Mouse (Mus musculus): ENCODE data around the gene Slc9a3r1.

Gene Slc9a3r1

DNA sequence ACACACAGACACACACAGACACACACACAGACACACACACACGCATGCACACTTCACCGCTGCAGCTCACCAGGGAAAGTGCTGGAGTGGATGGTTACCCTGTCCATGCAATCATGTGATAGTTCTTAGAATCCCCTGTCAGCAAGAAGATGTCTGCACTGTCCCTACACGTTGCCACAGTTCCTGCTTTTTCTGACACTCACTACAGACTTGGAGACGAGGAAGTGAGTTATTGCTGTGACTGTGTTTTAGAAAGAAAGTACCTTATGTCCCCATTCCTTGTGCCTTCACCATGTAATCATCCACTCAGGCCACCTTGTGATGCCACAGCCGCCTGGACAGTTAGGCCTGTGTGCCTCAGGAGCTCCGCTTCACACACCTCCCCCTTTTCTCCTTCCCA is 26.2 kb downstream of the Slc9a3r1 start:
- no peak for DNase-seq (ENCODE audit: low read depth, low spot score)

DNA sequence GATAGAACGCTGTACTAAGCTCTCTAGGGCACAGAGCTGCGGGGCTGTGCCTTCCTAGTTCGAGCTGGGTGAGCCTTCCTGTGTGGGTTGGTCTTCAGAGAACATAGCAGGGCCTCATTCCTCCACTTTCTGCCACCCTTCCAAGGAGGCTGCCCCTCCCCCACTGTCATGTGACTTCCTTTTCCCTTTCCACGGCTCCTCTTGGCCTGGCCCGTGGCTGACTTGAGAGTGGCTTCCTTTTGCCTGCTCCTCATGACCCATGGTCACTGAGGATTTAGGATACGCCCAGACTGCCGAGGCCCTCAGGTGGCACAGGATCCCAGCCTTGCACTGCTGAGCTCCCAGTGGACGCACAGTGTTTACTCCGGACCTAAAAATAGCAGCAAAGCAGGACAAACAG is 29.0 kb downstream of the Slc9a3r1 start:
- DNase-seq (ENCODE audit: low read depth, low spot score), result no peak

DNA sequence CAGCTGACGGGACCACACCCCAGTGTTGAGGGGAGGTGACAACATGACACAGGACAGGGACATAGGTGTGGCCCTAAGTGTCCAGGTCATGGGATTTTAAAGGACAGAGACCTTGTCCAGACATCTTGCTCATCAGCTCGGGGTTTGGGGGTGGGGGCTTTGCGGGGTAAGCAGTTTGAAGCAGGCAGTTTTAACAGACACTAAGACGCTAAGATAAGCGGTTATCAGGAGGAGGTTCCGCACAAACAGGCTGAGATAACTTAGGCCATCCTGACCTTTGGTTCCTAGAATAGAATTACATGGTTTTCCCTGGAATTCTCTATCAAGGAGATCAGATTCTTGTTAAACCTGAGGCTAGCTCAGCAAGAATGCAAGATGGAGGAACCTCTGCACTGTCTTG is 31.6 kb downstream of the Slc9a3r1 start:
- DNase-seq (ENCODE audit: low read depth, low spot score), result no peak

DNA sequence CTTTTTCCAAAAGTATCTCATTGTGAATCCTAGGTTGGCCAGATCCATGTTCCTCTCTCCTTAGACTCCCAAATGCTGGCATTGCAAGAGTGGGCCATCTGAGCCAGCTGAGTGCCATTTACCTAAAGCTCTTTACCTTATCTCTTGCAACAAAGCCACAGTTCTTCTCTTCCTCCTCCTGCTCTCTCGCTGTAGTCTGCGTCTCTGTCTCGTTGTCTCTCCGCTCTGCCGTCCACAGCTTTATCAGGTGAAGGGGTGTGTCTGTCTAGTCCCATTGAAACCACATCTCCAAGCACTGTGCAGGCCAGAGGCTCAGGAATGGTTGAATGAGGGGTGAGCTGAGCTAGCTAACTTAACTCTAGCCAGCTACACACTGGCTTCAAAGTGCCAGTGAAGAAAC is 32.8 kb downstream of the Slc9a3r1 start:
- no peak for DNase-seq (ENCODE audit: low read depth, low spot score)

DNA sequence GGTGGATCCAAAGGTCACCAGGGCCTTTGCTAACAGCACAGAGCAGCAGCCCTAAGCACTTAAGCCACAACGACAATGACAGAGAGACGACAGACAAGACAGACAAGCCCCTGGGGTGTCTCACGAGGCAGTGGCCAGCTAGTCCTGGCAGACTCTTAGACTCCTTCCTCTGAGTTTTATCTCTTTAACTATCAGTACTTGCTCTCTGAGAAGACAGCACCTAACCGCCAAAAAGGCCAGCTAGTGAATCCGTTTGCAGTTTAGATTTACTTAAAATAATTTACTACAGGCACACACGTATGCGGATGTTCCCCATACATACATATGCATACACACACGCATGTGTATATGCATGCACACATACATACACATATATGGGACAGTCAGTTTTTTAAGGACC is 34.4 kb downstream of the Slc9a3r1 start:
- no peak for DNase-seq (ENCODE audit: low read depth, low spot score)

DNA sequence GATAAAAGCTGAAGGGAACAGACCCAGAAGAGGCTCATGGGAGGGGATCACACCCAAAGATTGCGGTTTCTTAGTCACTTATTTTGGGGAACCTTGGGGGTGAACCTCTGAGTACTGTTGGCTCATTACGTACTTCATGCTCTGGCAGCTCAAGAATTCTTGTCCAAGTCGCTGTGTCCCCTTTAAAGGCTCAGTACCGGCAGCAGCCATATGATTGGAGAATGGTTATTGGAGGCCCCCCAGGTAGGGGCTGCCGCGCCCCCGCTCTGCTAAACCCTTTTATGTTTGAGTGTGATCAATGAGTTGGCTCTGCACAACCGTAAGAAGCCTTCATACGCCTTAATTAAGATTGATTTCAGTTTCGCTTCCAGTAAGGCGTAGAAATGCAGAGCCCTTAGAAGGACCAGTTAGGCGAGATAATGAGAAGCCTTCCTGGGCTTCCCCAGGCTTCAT is 35.8 kb downstream of the Slc9a3r1 start:
- no peak for DNase-seq (ENCODE audit: low read depth, low spot score)

DNA sequence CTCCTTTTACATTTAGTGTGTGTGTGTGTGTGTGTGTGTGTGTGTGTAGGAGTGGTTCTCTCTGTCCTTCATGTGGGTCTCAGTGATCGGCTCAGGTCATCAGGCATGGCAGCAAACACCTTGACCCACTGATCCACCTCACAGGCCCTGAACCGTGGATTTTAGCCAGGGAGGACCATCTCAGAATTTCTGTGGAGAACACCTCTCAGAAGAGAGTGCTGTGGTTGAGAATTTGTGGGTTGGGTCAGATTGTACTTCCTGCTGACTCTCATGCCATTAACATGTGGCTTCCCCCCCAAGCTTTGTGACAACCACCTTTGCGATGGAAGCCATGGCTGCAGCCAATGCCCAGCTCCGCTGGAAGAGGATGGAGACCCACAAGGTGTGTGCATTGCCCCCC is 37.4 kb downstream of the Slc9a3r1 start:
- no peak for DNase-seq (ENCODE audit: low read depth, low spot score)

DNA sequence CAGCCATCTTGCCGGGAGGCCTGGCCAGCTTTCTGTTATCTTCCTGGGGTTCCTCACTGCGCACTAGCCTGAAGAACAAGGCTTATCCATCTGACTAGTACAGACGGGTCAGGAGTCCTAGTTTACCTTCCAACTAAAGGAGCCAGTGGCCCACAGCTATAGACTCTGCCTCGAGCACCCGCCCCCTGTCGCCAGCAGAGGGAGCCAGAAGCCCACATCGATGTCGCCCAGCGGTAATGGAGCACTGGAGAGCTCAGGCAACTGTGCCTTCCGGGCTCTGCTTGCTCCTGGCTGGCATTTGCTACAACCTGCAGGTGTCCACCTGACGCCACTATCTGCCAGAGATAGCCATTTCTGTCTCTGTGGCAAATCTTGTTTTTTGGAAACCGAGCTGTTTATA is 39.2 kb downstream of the Slc9a3r1 start:
- no peak for DNase-seq (ENCODE audit: low read depth, low spot score)

DNA sequence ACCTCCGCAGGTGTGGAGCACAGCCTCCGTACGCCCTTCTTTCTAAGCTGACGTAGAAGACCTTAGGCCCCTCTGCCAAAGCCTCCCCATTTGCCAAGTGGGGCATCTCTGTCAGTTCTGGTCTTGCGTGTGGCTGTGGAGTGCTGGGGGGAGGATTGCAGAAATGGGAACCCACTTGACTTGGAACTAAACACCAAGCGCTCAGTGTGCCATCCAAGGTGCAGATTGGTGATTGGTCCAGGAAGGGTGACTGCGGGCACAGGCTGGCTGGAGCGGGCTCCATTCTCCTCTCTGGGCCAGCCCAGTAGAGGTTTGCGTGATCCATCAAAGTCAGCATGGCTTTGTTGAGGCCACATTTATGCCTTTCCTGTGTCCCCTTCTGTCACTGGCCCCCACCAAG is 39.6 kb downstream of the Slc9a3r1 start:
- no peak for DNase-seq (ENCODE audit: low read depth, low spot score)

DNA sequence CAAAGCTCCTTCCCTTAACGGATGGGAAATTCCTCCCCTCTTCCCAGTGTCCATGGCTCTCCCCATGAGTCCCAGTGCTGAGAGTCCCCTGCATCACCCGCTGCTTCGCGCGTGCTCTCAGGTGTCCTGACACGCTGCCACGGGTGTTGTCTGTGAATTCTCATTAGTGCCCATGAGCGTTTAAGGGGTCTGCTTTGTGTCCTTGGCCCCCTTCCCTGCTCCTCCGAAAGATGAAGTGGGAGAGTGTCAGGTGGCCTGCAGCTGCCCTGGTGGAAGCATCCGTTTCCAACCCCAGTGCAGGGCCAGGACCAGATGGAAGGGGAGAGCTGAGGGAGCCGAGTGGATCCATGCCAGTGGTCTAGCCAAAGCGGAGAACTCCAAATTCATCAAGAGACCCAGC is 45.0 kb downstream of the Slc9a3r1 start:
- no peak for DNase-seq (ENCODE audit: low read depth, low spot score)

DNA sequence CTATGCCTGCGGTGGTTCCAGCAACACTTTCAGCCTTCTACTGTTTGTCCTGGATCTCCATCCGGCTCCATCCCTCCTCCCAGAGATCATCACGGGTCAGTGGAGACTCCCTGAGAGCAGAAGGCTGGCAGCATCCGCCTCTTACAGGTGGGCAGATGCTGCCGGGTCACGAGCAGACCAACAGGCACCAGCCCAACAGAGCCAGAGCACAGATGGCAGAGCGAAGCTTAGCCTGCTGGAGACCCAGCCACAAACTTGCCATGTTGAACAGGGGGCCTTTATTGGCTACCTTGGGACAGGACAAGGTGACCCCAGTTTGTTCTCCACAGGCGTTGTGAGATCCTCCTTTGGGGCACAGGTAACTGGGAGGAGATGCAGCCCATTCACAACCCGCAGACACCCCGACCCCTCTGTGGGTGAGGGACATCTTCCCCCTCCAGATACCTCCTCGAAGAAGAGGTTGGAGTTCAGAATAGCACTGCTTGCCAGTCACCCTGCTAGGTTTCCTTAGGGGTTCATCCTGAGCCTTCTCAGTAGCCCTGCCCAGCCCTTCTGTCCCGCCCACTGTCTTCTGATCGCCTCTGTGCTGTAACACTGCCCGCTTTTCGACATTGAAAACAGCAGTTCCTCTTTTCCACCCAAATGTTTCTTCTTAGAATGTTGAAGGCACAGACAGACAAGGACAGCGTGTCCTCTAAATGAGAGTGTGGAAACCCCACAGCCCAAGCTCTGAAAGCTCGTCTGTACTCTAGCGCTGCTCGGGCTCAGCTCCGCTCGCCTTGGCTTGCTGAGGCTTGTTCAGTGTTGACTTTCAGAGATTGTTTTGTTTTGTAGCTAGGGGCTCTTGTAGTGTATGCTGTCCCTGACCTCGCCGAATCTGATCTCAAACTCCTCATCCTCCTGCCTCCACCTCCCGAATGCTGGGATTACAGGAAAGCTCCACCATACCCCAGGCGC is 45.9 kb downstream of the Slc9a3r1 start:
- DNase-seq (ENCODE audit: low read depth, low spot score), result no peak

DNA sequence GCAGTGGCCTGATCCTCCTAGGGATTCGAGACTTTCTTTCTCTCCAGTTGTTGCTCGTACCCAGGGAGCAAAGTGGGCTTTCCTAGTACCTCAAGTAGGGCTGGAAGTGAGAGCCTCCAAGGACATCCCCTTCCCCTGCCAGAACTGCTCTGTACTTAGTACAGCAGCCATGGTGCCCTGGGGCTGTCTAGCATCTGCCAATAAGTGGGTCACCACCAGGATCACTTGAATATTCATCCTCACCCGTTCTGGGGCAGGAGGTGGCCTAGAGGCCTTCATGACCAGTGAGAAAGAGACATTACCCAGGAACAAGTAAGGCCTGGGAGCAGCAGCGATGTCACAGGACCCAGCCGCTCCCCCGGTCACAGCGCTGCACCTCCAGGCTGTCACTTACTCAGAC is 46.8 kb downstream of the Slc9a3r1 start:
- DNase-seq (ENCODE audit: low read depth, low spot score), result no peak

DNA sequence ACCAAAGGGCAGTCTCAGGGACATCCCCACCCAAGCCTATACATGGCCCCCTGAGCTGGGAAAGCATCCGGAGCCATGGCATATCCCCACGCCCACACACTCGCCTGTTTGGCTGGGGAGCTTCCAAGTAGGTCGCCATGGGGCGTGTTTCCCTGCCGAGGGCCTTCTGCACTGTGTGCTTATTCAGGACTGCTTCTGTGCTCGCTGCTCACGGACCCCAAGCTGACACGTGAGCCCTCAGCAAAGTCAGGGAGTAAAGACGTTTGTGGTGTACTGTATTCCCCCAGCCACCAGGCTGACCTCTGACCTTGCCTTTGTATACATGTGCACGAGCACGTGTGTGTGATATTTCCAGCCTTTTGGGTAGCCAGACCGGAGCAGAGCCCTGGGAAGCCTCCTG is 49.0 kb downstream of the Slc9a3r1 start:
- no peak for DNase-seq (ENCODE audit: low read depth, low spot score)

DNA sequence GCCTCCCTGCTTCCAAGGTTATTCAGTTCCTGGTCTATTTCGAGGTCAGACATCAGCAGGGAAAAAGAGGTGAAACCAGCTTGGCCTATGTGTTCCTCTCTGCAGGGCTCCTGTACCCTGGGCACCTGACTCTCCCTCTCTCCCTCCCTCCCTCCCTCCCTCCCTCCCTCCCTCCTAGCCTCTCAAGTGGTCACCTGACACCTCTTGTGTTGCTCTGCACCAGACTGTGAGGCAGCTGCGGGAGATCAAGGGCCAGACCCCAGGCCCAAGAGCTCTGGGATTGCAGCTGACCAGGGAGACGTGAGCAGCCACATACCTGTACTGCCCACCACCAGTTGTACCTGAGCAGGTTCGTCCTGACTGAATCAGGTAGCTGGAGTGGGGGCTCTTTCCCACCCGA is 52.0 kb downstream of the Slc9a3r1 start:
- DNase-seq (ENCODE audit: low read depth, low spot score), result no peak

DNA sequence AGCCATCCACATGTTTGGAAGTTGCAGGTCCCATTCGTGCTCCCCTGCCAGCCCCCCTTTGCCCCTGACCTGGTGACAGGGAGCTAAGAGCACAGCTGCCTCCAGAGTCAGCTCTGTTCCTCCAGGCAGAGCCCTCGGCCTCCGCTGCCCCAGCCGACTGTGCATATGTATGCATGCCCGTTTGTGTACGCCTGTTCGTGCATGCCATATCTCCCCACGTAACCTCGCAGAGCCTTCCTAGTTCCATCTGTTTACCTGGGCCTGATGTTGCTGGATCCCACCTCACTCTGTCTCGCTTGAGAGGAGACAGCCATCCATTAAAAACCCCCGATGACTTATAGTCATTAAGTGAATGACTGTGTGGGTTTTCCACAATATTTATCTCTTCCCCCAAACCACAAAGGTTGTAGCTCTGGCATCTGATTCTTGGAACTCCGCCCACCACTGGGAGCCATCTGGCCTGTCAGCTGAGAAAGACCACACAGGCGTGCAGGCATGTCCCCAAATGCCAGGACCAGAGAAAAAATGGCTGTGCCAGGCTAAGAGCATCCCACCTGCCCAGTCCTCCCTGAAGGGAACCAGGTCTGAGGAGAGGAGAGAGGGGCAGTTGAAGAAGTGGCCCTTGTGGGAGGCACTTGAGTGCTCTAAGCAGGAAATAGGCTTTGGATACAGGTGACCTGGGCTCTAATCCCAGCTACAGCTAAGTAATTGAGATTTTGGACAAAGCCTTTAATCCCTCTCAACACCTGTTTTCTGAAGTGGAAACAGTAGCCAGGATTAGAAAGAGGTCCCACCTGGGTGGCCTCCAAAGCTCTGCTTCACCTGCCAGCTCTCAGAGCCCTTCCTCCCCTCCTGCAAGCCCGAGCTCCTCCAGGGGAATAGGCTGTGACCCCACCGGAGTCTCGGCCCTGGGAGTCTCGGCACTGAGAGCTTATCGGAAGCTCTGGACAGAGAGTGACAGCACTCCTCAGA is 54.6 kb downstream of the Slc9a3r1 start:
- DNase-seq (ENCODE audit: low read depth, low spot score), result no peak

DNA sequence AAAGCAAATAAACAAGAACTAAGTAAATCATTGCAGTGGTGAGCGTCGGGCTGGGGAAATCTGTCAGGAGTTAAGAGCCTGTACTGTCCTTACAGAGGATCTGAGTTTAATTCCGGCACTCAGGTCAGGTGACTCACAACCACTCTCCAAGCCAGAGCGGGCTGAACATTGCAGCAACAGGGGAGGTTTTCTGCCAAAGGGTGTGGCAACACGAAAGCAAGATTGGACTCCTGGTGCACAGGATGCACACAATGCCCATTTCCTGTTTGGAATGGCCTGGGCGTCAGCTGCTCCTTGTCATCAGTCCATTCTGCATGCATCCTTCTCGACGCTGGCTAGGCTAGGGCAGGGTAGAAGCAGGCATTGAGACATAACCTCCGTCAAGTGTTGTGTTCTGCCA is 56.1 kb downstream of the Slc9a3r1 start:
- no peak for DNase-seq (ENCODE audit: low read depth, low spot score)

DNA sequence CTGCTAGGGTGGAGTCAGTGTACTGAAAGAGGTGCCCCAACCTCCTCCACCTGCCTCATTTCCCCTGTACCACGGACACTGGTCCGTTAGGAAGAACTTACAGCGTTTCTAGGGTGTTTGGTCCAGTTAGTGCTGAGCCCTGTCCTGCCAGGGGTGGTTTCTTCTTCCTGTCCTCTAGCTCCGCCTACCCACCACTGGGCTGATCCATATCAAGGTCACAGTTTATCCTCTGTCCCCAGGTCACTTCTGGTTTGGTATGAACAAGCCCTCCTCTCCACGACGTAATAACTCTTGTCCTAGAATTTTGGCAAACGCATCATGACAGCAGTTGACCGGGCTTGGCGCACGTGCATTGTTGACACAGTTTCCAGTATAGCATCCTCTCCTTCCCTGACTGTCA is 56.5 kb downstream of the Slc9a3r1 start:
- DNase-seq (ENCODE audit: low read depth, low spot score), result no peak

DNA sequence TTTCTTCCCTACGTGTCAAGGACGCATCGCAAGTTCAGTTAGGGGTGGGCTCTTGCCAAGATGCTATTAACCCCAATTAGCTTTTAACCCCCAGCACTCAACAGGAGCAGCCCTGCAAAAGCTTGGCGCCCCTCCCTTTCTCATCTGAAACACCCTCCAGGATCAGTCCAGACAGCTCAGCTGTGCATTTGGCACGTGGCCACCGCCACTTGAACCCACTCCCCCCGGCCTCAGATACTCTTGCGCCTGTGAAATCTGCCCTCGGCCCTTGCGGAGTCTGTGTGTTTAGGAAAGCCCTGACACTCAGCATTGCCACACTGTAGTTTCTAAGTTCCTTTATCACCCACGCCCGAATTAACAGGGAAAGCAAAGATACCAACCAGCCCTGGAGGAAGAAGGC is 58.9 kb downstream of the Slc9a3r1 start:
- DNase-seq (ENCODE audit: low read depth, low spot score), result no peak

DNA sequence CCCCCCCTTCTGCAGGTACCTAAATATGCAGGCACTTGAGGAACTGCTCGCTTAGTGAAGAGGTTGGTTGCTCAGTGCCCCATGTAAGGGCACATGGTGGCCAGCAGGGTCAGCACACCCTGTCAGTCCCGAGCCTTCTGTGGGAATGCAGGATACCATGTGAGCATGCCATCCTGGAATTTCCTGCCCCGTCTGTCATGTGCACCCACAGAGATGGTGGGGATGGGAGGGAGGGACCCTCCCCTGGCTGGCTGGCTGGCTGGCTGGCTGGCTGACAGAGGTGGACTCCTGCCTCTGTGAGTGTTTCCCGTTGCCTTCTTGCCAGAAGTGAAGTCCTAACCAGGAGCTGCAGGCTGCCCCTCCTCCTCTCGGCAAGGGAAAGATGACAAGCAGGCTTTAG is 59.4 kb downstream of the Slc9a3r1 start:
- DNase-seq (ENCODE audit: low read depth, low spot score), result no peak

DNA sequence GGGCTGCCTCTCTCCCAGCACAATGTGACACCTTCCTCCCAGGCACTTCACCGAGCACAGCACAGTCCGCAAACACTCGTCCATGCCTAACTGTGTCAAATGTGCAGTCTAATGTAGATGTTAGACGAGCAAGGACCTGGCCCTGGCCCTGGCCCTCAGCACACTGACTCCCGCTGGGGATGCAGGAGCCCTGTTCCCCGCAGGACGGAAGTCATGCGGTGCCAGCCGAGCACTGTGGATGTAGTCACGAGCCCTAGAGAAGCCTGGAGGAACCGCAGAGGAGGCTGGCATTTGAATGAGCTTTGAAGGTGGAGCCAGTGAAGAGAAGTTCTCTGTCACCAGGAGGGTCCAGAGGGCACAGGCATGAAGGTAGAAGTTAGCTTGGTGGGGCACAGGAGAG is 60.3 kb downstream of the Slc9a3r1 start:
- DNase-seq (ENCODE audit: low read depth, low spot score), result no peak

DNA sequence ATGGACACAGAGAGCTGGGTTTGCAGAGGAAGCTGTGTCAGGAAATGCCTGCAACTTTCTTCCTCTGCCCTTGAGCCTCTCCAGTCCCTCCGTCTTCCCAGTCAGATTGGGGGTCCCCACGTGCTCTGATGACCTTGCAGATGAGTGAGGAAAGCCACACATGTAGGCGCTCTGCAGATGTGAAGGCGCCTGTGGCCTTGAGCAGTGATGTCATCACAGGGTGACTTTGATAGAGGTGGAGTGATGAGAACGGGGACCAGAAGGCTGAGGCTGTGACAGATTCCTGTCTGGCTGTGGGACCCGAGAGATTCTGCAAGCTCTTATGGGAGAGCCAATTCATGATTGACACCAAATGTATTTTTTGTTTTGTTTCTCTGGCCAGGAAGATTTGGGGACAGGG is 60.7 kb downstream of the Slc9a3r1 start:
- DNase-seq (ENCODE audit: low read depth, low spot score), result no peak

DNA sequence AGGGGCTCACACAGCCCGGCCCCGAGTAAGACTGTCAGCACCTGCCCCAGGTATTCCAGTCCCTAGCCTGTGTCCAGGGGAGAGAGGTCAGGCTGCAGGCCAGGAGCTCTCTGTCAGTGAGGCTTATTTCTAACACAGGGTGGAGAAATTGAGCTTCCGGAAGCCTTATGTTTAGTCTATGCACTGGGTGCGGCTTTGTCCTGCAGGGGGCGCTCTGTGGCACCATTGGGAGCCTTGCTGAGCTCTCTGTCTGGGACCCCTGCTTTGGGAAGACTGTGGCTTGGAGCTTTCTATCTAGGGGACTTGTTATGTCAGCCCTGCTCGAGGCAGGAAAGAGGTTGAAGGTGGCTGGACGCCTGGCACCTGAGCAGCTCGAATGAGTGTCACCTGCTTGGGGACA is 61.7 kb downstream of the Slc9a3r1 start:
- DNase-seq (ENCODE audit: low read depth, low spot score), result no peak
